Mouse (Mus musculus): ENCODE results near the gene Slc38a4.

Gene Slc38a4

GRCm38 (mm10) chr15:97054767-97055489 is 828 bp downstream of the Slc38a4 start:
- in situ Hi-C loops (cut with MboI; ENCODE audit: low sequenced_read_pairs), result no loop called here

GRCm38 (mm10) chr15:97054131-97054530 is 1.6 kb downstream of the Slc38a4 start:
- in situ Hi-C loops (cut with MboI; ENCODE audit: low sequenced_read_pairs), result no loop called here

- in situ Hi-C loops (cut with MboI; ENCODE audit: low sequenced_read_pairs), result no loop called here
These were observed 5.3 kb downstream of the Slc38a4 start for GRCm38 (mm10) chr15:97050436-97050835.

GRCm38 (mm10) chr15:97050011-97050410 is 5.7 kb downstream of the Slc38a4 start:
- in situ Hi-C loops (cut with MboI; ENCODE audit: low sequenced_read_pairs), result no loop called here

- in situ Hi-C loops (cut with MboI; ENCODE audit: low sequenced_read_pairs), result no loop called here
These were observed 6.4 kb downstream of the Slc38a4 start for GRCm38 (mm10) chr15:97049281-97049841.

- in situ Hi-C loops (cut with MboI; ENCODE audit: low sequenced_read_pairs), result no loop called here
These were observed 7.5 kb downstream of the Slc38a4 start for GRCm38 (mm10) chr15:97048267-97048666.

GRCm38 (mm10) chr15:97043921-97044320 is 11.8 kb downstream of the Slc38a4 start:
- in situ Hi-C loops (cut with MboI; ENCODE audit: low sequenced_read_pairs), result no loop called here

- in situ Hi-C loops (cut with MboI; ENCODE audit: low sequenced_read_pairs), result no loop called here
These were observed 13.7 kb downstream of the Slc38a4 start for GRCm38 (mm10) chr15:97042001-97042491.

- in situ Hi-C loops (cut with MboI; ENCODE audit: low sequenced_read_pairs), result no loop called here
These were observed 14.6 kb downstream of the Slc38a4 start for GRCm38 (mm10) chr15:97041182-97041581.

- in situ Hi-C loops (cut with MboI; ENCODE audit: low sequenced_read_pairs), result no loop called here
These were observed 18.0 kb downstream of the Slc38a4 start for GRCm38 (mm10) chr15:97037710-97038109.

- in situ Hi-C loops (cut with MboI; ENCODE audit: low sequenced_read_pairs), result no loop called here
These were observed 19.9 kb downstream of the Slc38a4 start for GRCm38 (mm10) chr15:97035892-97036291.

GRCm38 (mm10) chr15:97033485-97033991 is 22.2 kb downstream of the Slc38a4 start:
- in situ Hi-C loops (cut with MboI; ENCODE audit: low sequenced_read_pairs), result no loop called here

- in situ Hi-C loops (cut with MboI; ENCODE audit: low sequenced_read_pairs), result no loop called here
These were observed 23.9 kb downstream of the Slc38a4 start for GRCm38 (mm10) chr15:97031886-97032285.

- in situ Hi-C loops (cut with MboI; ENCODE audit: low sequenced_read_pairs), result no loop called here
These were observed 24.7 kb downstream of the Slc38a4 start for GRCm38 (mm10) chr15:97030984-97031492.

GRCm38 (mm10) chr15:97030136-97030535 is 25.6 kb downstream of the Slc38a4 start:
- in situ Hi-C loops (cut with MboI; ENCODE audit: low sequenced_read_pairs), result no loop called here

- in situ Hi-C loops (cut with MboI; ENCODE audit: low sequenced_read_pairs), result no loop called here
These were observed 26.5 kb downstream of the Slc38a4 start for GRCm38 (mm10) chr15:97029064-97029791.

- in situ Hi-C loops (cut with MboI; ENCODE audit: low sequenced_read_pairs), result no loop called here
These were observed 27.1 kb downstream of the Slc38a4 start for GRCm38 (mm10) chr15:97028651-97029050.

- in situ Hi-C loops (cut with MboI; ENCODE audit: low sequenced_read_pairs), result no loop called here
These were observed 27.6 kb downstream of the Slc38a4 start for GRCm38 (mm10) chr15:97028046-97028634.

GRCm38 (mm10) chr15:97026670-97027069 is 29.1 kb downstream of the Slc38a4 start:
- in situ Hi-C loops (cut with MboI; ENCODE audit: low sequenced_read_pairs), result no loop called here

GRCm38 (mm10) chr15:97022764-97023163 is 33.0 kb downstream of the Slc38a4 start:
- in situ Hi-C loops (cut with MboI; ENCODE audit: low sequenced_read_pairs), result no loop called here

- in situ Hi-C loops (cut with MboI; ENCODE audit: low sequenced_read_pairs), result no loop called here
These were observed 33.5 kb downstream of the Slc38a4 start for GRCm38 (mm10) chr15:97022213-97022612.

All from CH12F3 (cell line).